Mouse (Mus musculus): ENCODE results near the gene Adgrg5.

GRCm38 (mm10) chr8:94914256-94914655, 9.2 kb upstream of the Adgrg5 start:
- TF ChIP-seq POLR2A (IDR thresholded peaks at IDR 0.05; ENCODE audit: extremely low read depth, insufficient read depth, low read length) (no peak), CTCF (IDR thresholded peaks at IDR 0.05; ENCODE audit: extremely low read depth, insufficient read depth, low read length) (no peak)
